Mouse (Mus musculus) midbrain, postnatal 0 days (tissue): Measurements from ENCODE around the gene Colec11. TPM values are rescaled to one million over a fixed set of nuclear protein-coding genes. Genes with fewer than 3 reads are reported as not detected.

Experiments used
- ATAC-seq: fragments of 200-750 bp; cut with Nextera tagmentation; 2 replicates; pipeline ENCODE4 v1.8.0; 2017; ENCODE audit warnings: moderate number of reproducible peaks, mild to moderate bottlenecking, moderate TSS enrichment, moderate library complexity; ENCODE audit not compliant: low FRiP score
- DNase-seq: peaks from one replicate; pipeline ENCODE4 v3.0.0-alpha.2; 2015; ENCODE audit warnings: low spot score
- H3K27ac ChIP-seq: fragments of 300-500 bp; sonication (generic); 2 replicates; pipeline ENCODE4 v1.5.1; 2014; ENCODE audit warnings: low read depth, mild to moderate bottlenecking, low read length, mixed read lengths
- H3K27me3 ChIP-seq: fragments of 300-500 bp; sonication (generic); 2 replicates; pipeline ENCODE4 v1.6.1; 2014; ENCODE audit warnings: low read length, control low read depth, mixed read lengths; ENCODE audit not compliant: insufficient read depth
- H3K36me3 ChIP-seq: fragments of 300-500 bp; sonication (generic); 2 replicates; pipeline ENCODE4 v1.6.1; 2014; ENCODE audit warnings: low read length, control low read depth, mixed read lengths; ENCODE audit not compliant: insufficient read depth
- H3K4me1 ChIP-seq: fragments of 300-500 bp; sonication (generic); 2 replicates; pipeline ENCODE4 v1.6.1; 2014; ENCODE audit warnings: mild to moderate bottlenecking, control low read depth, antibody characterized with exemption, low read length, mixed read lengths; ENCODE audit not compliant: insufficient read depth
- H3K4me2 ChIP-seq: fragments of 300-500 bp; sonication (generic); 2 replicates; pipeline ENCODE4 v1.6.1; 2014; ENCODE audit warnings: low read depth, mild to moderate bottlenecking, low read length, mixed read lengths; ENCODE audit not compliant: poor library complexity, severe bottlenecking
- H3K4me3 ChIP-seq: fragments of 300-500 bp; sonication (generic); 2 replicates; pipeline ENCODE4 v1.5.1; 2014; ENCODE audit warnings: low read depth, mild to moderate bottlenecking, low read length, moderate library complexity
- H3K9ac ChIP-seq: fragments of 300-500 bp; sonication (generic); replicated peaks from 2 replicates; pipeline ENCODE4 v1.6.1; 2014; ENCODE audit warnings: mild to moderate bottlenecking, low read length, moderate library complexity, mixed read lengths; ENCODE audit not compliant: poor library complexity, severe bottlenecking
- H3K9me3 ChIP-seq: fragments of 300-500 bp; sonication (generic); 2 replicates; pipeline ENCODE4 v1.6.1; 2016; ENCODE audit warnings: low read length, control low read depth
- CTCF ChIP-seq: IDR thresholded peaks from 2 replicates; pipeline ENCODE4 v1.5.1; 2016; ENCODE audit warnings: antibody characterized with exemption, mild to moderate bottlenecking
- WGBS: fragments of 180-500 bp; shearing (Covaris S2); extraction: QIAGEN DNeasy Blood & Tissue Kit; methylation state at CpG from one replicate; pipeline ENCODE4 v1.1.7; 2014; 5-methylcytosine and 5-hydroxymethylcytosine counted together
- polyA plus RNA-seq: library from polyadenylated mRNA; unstranded; fragments of >200 nt; fragmentation: Nextera tagmentation; extraction: Ambion mirVana; gene quantifications from 2 replicates; pipeline ENCODE4 v1.2.1, GENCODE M21; 2015
- total RNA-seq: library from RNA; depleted of rRNA; stranded (reverse); fragments of >200 nt; gene quantifications from 2 replicates; pipeline ENCODE4 v1.2.3, GENCODE M21; 2014; rRNA removed

The Colec11 gene
- total RNA-seq (0.57 and 1.4 TPM in 2 replicates), polyA plus RNA-seq (0.85 and 1.1 TPM in 2 replicates)

DNA sequence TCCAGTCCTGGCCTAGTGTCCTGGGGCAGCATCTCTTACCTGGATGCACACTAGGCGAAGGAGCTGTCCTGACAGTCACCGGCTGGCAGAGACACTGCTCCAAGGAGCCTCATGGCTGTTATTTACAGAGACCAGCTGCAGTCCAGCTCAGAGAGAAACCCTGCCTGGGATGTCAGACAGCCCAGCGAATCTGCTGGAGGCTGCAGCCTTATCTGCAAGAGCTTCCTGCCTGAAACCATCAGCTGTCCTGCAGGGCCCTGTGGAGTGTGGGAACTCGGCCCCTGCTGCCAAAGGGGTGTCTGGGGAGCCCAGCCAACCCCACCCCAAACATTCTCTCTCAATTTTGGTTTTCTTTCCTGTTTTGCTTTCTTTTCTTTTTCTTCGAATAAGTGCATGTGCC lies at the start of gene Colec11:
TSS of gene Colec11 (minus strand) at position 183 of the 400 bp plus-strand sequence.
- no peak within 1 kb of the TSS for H3K27ac ChIP-seq
- H3K4me2 ChIP-seq = no peak within 1 kb of the TSS
- no peak within 1 kb of the TSS for H3K4me3 ChIP-seq
- H3K9me3 ChIP-seq = no peaks in the 10 kb centered on the region
- WGBS = 59% methylated on average over 5 of the region's 5 CpGs
- H3K9ac ChIP-seq = no peak within 1 kb of the TSS
- no peaks in the 10 kb centered on the region for H3K27me3 ChIP-seq
- TF ChIP-seq CTCF = no peak
- DNase-seq (no peak), ATAC-seq (no peak)
- H3K36me3 ChIP-seq = no peaks in the 10 kb centered on the region
- no peaks in the 10 kb centered on the region for H3K4me1 ChIP-seq

DNA sequence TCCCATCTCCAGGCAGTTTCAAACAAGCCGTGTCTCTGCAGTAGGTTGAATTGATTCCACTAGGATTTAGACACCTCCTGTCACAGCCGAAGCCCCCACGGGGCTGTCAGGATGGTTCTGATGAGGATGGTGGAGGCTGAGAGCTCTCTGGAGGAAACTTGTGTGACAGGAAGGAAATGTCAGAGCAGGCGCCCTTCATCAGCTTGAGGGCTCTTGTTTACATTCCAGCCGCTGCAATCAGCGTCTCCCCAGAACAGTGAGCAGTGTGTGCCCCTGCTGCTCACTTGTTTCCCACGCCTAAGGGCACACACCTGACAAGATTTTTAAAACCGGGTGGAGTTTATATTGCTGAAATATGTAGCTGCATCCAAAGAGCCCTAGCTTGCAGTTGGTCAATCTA lies 44.1 kb upstream of the Colec11 start:
- H3K36me3 ChIP-seq = no peaks in the 10 kb centered on the region
- WGBS = 48% methylated on average over 8 of the region's 8 CpGs
- ATAC-seq (no peak), DNase-seq (no peak)
- no peak overlapping the region for H3K4me3 ChIP-seq
- H3K4me2 ChIP-seq = no peak overlapping the region
- H3K27me3 ChIP-seq = no peaks in the 10 kb centered on the region
- H3K9ac ChIP-seq = no peak overlapping the region
- TF ChIP-seq CTCF = no peak
- H3K4me1 ChIP-seq = no peaks in the 10 kb centered on the region
- no peaks in the 10 kb centered on the region for H3K9me3 ChIP-seq
- no peak overlapping the region for H3K27ac ChIP-seq

DNA sequence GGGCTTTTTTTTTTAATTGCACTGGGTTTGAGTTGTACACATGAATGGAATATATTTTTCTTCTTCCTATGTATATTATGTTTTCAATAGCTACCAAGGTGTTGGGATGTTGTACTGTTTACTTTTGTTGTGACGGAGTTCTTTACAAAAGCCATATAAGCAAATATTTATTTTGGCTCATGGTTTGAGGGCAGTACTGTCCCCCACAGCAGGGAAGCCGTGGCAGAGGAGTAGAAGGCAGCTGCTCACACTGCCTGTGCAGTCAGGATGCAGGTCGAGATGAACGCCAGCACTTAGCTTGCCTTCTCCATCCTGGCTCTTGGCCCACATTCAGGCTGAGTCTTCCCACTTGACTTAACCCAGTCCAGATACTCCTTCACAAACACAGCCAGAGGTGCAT lies 43.6 kb upstream of the Colec11 start:
- 74% methylated on average over 4 of the region's 4 CpGs for WGBS
- Histone ChIP-seq H3K36me3 (no peaks in the 10 kb centered on the region), H3K4me1 (no peaks in the 10 kb centered on the region)

GRCm38 (mm10) chr12:28662628-28663027 lies 39.5 kb upstream of the Colec11 start:
- H3K27ac ChIP-seq = no peak overlapping the region
- H3K4me2 ChIP-seq = no peak overlapping the region
- ATAC-seq = no peak
- no peaks in the 10 kb centered on the region for H3K27me3 ChIP-seq
- H3K9me3 ChIP-seq = no peaks in the 10 kb centered on the region
- WGBS = 90% methylated on average over 4 of the region's 4 CpGs
- no peaks in the 10 kb centered on the region for H3K4me1 ChIP-seq
- H3K4me3 ChIP-seq = no peak overlapping the region
- TF ChIP-seq CTCF = no peak
- DNase-seq = no peak
- no peak overlapping the region for H3K9ac ChIP-seq
- peaks cover 19% of the 10 kb centered on the region for H3K36me3 ChIP-seq

More for the DNA sequence above, 43.6 kb upstream of the Colec11 start:
- Histone ChIP-seq H3K27ac (no peak overlapping the region), H3K9ac (no peak overlapping the region), H3K4me3 (no peak overlapping the region), H3K4me2 (no peak overlapping the region), H3K9me3 (no peaks in the 10 kb centered on the region), H3K27me3 (no peaks in the 10 kb centered on the region)
- ATAC-seq = no peak
- no peak for DNase-seq
- TF ChIP-seq CTCF = no peak

DNA sequence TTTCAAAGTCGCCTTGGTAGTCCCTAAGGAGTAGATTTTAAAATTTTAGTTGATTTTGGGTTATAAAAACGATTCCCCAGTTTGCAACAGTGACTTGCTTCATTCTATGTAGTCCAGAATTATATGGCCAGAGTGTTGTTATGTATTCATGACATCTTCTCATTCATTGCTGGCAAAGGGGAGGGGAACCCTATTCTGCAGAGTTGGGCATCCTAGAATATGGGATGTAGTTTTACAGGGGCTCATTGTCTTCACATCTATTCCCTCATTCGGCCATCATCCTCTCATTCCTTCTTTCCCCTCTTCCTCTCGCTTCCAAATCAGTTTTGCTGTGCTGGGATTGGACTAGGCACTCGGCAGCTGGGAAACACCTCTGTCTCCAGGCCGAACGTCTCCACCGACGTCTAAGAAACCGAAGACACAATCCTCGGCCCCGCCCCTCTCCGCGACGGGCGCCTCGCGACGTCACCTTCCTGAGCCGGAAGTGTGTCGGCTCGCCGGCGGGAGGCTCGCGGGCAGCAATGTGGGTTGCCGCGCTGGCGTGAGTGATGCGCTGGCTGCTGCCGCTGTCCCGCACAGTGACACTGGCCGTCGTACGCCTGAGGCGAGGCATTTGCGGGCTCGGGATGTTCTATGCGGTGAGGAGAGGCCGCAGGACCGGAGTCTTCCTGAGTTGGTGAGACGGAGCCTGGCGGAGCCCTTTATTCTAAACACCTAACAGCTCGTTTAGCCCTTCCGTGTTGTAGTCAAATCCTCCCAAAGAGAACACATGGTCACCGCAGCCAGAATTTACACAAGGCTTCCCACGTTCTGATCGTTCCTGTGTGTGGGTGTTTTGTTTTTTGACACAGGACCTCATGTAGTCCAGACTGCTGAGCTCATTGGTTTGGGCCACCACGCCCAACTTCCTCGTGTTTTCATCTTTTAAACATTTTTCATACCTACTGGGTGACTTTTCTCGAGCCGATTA lies 26.2 kb upstream of the Colec11 start, which contains the start of gene Rnaseh1:
TSS of gene Rnaseh1 (plus strand) at position 462 of the 970 bp plus-strand sequence.
- H3K36me3 ChIP-seq = peaks cover 4% of the 10 kb centered on the region; the same call in 1 of the 2 replicates
- TF ChIP-seq CTCF = no peak
- DNase-seq (peak; percentile 95), ATAC-seq (peak; percentile 97)
- H3K9me3 ChIP-seq = no peaks in the 10 kb centered on the region
- peak within 1 kb of the TSS; percentile 74 for H3K9ac ChIP-seq
- peak within 1 kb of the TSS; percentile 79 for H3K4me3 ChIP-seq
- 2% methylated on average over 52 of the region's 52 CpGs for WGBS
- peaks cover 4% of the 10 kb centered on the region for H3K4me1 ChIP-seq
- no peaks in the 10 kb centered on the region for H3K27me3 ChIP-seq
- H3K4me2 ChIP-seq = peak within 1 kb of the TSS; percentile 67
- H3K27ac ChIP-seq = peak within 1 kb of the TSS; percentile 85

DNA sequence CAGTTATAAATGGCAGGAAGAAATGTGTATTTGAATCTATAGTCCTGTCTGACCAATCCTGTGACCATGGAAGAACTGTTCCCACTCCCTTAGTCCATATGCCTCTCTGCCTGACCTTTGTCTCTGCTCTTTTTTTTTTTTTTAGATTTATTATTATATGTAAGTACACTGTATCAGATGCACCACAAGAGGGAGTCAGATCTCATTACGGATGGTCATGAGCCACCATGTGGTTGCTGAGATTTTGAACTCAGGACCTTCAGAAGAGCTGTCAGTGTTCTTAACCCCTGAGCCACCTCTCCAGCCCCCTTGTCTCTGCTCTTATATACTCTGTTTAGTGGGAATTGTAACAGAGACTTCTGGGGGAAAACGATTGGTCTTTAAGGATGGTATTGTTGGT lies 15.6 kb upstream of the Colec11 start:
- peak; percentile 32; the same call in 1 of the 2 replicates for TF ChIP-seq CTCF
- DNase-seq = no peak
- no peak overlapping the region for H3K27ac ChIP-seq
- no peak overlapping the region for H3K4me3 ChIP-seq
- H3K9ac ChIP-seq = no peak overlapping the region
- peaks cover 5% of the 10 kb centered on the region; the same call in 1 of the 2 replicates for H3K4me1 ChIP-seq
- no peaks in the 10 kb centered on the region for H3K9me3 ChIP-seq
- no peak for ATAC-seq
- WGBS = 73% methylated on average over 2 of the region's 2 CpGs
- no peaks in the 10 kb centered on the region; the same call in 1 of the 2 replicates for H3K27me3 ChIP-seq
- H3K4me2 ChIP-seq = no peak overlapping the region
- peaks cover 3% of the 10 kb centered on the region; the same call in 1 of the 2 replicates for H3K36me3 ChIP-seq
